Mouse (Mus musculus) stomach, postnatal 0 days (tissue): Measurements from ENCODE around the gene Nptxr.

Source experiments
- CTCF ChIP-seq: IDR thresholded peaks from 2 replicates; pipeline ENCODE4 v1.5.1; 2016; ENCODE audit warnings: antibody characterized with exemption, low read depth, mild to moderate bottlenecking, moderate library complexity
- EP300 ChIP-seq: optimal IDR thresholded peaks from 2 replicates; pipeline ENCODE3; 2016; ENCODE audit warnings: antibody characterized with exemption

GRCm38 (mm10) chr15:79833251-79834050, 28.9 kb upstream of the Nptxr start:
- TF ChIP-seq CTCF (no peak), EP300 (no peak)
